Mouse (Mus musculus): ENCODE data around the gene Gjb3.

The Gjb3 gene

DNA sequence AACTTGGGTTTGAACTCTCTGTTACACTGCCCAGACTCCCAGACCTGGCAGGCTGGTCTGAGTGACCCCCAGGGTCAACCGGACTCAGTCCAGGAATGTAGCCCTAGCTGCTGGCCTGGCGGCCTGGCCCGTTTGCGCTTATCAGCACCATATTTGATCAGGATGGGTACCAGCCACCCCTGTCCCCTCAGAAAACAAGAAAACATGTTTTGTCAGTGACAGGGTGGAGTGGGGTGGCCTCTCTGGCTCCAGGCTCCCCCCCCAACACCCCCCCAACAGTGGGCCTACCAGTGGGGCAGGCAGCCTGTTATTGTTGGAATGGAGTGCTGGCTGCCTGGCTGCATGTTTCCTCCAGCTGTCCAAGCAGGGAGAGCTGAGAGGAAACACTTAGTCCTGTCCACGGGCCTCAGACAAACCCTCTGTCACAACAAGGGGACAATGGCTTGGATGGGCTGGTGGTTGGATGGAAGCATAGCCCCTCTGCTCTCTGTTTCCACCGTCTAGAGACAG is 41.5 kb downstream of the Gjb3 start:
- in situ Hi-C loops (cut with MboI, MseI) = no loop called here

DNA sequence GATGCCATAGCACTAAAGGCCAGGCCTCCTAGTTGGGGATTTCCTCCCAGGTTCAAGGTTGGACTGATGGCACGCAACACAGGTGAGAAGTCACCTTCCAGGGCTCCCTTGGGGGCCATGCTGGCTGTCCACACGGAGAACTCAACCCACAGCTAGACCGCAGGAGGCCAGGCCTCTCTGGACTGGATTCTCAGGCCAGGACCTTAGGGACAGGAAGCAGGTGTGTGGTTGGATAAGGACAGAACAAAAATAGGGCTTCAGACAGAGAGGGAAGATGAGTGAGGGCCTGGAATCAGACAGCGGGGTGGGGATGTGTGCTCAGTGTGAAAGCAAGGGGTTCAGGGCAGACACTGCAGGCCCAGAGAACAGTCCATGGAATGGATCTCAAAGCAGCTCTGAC is 43.7 kb downstream of the Gjb3 start:
- in situ Hi-C loops (cut with MboI, MseI) = no loop called here

DNA sequence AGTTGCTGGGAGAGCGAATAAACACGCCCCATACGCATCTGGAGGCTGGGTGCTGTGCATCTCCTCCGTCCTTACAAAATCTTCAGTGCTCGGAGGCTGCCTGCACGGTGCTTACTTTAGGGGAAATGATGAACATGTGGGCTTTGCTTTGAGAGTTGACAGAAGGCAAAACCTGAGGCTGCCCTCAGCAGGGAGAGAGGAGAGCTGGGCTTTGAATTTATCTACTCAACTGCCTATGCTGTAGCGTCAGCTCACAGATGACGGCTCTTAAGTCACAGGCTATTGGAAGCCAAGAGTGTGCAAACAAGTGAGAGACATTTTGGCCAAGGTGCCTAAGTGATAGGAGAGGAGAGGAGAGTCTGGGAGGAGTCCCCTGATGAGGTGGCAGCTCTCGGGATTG is 51.4 kb downstream of the Gjb3 start:
- in situ Hi-C loops (cut with MboI, MseI) = no loop called here

DNA sequence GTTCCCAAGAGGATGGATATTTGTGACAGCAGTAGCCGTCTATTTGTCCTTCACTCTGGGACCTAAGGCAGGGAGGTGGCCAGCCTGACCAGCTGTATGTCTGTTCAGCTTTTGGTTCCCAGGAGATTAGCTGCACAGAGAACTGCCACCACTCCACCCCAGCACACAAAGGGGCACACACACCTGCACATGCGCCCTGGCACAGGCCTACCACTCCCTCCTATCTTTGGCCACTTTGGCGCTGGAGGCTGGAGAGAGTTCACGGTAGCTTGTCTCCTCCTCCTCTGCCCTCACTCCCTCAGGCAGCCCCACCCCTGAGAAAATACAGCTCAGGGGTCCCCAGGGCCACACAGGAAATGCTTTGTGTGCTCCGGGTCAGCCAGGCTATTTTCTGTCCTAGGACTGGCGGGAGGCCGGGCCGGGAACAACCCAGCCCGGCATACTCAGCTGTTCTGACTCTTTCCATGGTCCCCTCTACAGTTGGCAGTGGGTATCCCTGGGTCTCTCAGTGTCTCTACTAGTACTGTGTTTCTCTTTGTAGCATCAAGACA is 52.1 kb downstream of the Gjb3 start:
- in situ Hi-C loops (cut with MboI, MseI) = no loop called here

Data from T-helper 17 cell (primary cell).